Mouse (Mus musculus) hindbrain, embryonic 11.5 days (tissue): ENCODE results near the gene Cdip1. TPM values are rescaled to one million over a fixed set of nuclear protein-coding genes. Genes with fewer than 3 reads are reported as not detected.

ENCODE experiments used
- ATAC-seq: fragments of 200-750 bp; cut with Nextera tagmentation; 2 replicates; pipeline ENCODE4 v1.8.0; 2017; ENCODE audit warnings: mild to moderate bottlenecking, moderate TSS enrichment, moderate library complexity; ENCODE audit not compliant: low FRiP score
- DNase-seq: peaks from one replicate; pipeline ENCODE4 v3.0.0-alpha.2; 2015; ENCODE audit warnings: low spot score
- H3K27ac ChIP-seq: fragments of 300-500 bp; sonication (generic); 2 replicates; pipeline ENCODE4 v1.5.1; 2014; ENCODE audit warnings: mild to moderate bottlenecking, low read depth, low read length
- H3K27me3 ChIP-seq: fragments of 300-500 bp; sonication (generic); 2 replicates; pipeline ENCODE4 v1.6.1; 2014; ENCODE audit warnings: mild to moderate bottlenecking, low read length, moderate library complexity, mixed read lengths; ENCODE audit not compliant: control insufficient read depth, insufficient read depth
- H3K36me3 ChIP-seq: fragments of 300-500 bp; sonication (generic); 2 replicates; pipeline ENCODE4 v1.6.1; 2014; ENCODE audit warnings: mild to moderate bottlenecking, low read length, moderate library complexity, mixed read lengths; ENCODE audit not compliant: control insufficient read depth, insufficient read depth
- H3K4me1 ChIP-seq: fragments of 300-500 bp; sonication (generic); replicated peaks from 2 replicates; pipeline ENCODE4 v1.6.1; 2014; ENCODE audit warnings: low read length, mixed read lengths; ENCODE audit not compliant: control insufficient read depth, insufficient read depth
- H3K4me2 ChIP-seq: fragments of 300-500 bp; sonication (generic); replicated peaks from 2 replicates; pipeline ENCODE4 v1.6.1; 2014; ENCODE audit warnings: mild to moderate bottlenecking, low read depth, low read length
- H3K4me3 ChIP-seq: fragments of 300-500 bp; sonication (generic); 2 replicates; pipeline ENCODE4 v1.5.1; 2014; ENCODE audit warnings: low read depth, low read length
- H3K9ac ChIP-seq: fragments of 300-500 bp; sonication (generic); 2 replicates; pipeline ENCODE4 v1.6.1; 2014; ENCODE audit warnings: low read depth, low read length
- H3K9me3 ChIP-seq: fragments of 300-500 bp; sonication (generic); 2 replicates; pipeline ENCODE4 v1.6.1; 2016; ENCODE audit warnings: low read length; ENCODE audit not compliant: control insufficient read depth
- WGBS: fragments of 180-500 bp; shearing (Covaris S2); extraction: QIAGEN DNeasy Blood & Tissue Kit; methylation state at CpG from one replicate; pipeline ENCODE4 v1.1.7; 2014; 5-methylcytosine and 5-hydroxymethylcytosine counted together
- polyA plus RNA-seq: library from polyadenylated mRNA; unstranded; fragments of >200 nt; fragmentation: Nextera tagmentation; extraction: Ambion mirVana; gene quantifications from 2 replicates; pipeline ENCODE4 v1.2.1, GENCODE M21; 2014

Cdip1 gene
- polyA plus RNA-seq, result 76.1 and 80.5 TPM in 2 replicates

- under 1% methylated on average over 51 of the region's 51 CpGs for WGBS
- peak within 1 kb of the TSS; percentile 58 for H3K4me2 ChIP-seq
- peak; percentile 99 for ATAC-seq
- peak within 1 kb of the TSS; percentile 95 for H3K27ac ChIP-seq
- no peaks in the 10 kb centered on the region for H3K9me3 ChIP-seq
- H3K36me3 ChIP-seq, result no peaks in the 10 kb centered on the region
- no peaks in the 10 kb centered on the region for H3K4me1 ChIP-seq
- peak; percentile 96 for DNase-seq
- peak within 1 kb of the TSS; percentile 81 for H3K9ac ChIP-seq
- no peaks in the 10 kb centered on the region for H3K27me3 ChIP-seq
- peak within 1 kb of the TSS; percentile 66 for H3K4me3 ChIP-seq
Observed at GRCm38 (mm10) chr16:4789810-4790559, at the start of gene Cdip1. Cdip1 (minus strand) TSS chr16:4790292.

- ATAC-seq (no peak), DNase-seq (no peak)
- no peaks in the 10 kb centered on the region for H3K9me3 ChIP-seq
- H3K4me1 ChIP-seq, result no peaks in the 10 kb centered on the region; the same call in 1 of the 2 replicates
- H3K27me3 ChIP-seq, result no peaks in the 10 kb centered on the region
- 80% methylated on average over 3 of the region's 3 CpGs for WGBS
- H3K36me3 ChIP-seq, result no peaks in the 10 kb centered on the region
- no peak overlapping the region for H3K4me2 ChIP-seq
- no peak overlapping the region for H3K4me3 ChIP-seq
- H3K27ac ChIP-seq, result no peak overlapping the region
- H3K9ac ChIP-seq, result no peak overlapping the region
Observed at GRCm38 (mm10) chr16:4839552-4839951, 49.5 kb upstream of the Cdip1 start.

- Histone ChIP-seq H3K27ac (no peak overlapping the region), H3K27me3 (no peaks in the 10 kb centered on the region)
- DNase-seq, result no peak
Observed at GRCm38 (mm10) chr16:4837631-4838030, 47.5 kb upstream of the Cdip1 start.

GRCm38 (mm10) chr16:4835191-4835590, 45.1 kb upstream of the Cdip1 start, which contains the start of gene 4930562C15Rik:
4930562C15Rik (plus strand) TSS chr16:4835416.
- 83% methylated on average over 3 of the region's 3 CpGs for WGBS
- no peaks in the 10 kb centered on the region for H3K36me3 ChIP-seq

More at GRCm38 (mm10) chr16:4837631-4838030, 47.5 kb upstream of the Cdip1 start:
- Histone ChIP-seq H3K9ac (no peak overlapping the region), H3K4me2 (no peak overlapping the region), H3K4me1 (no peaks in the 10 kb centered on the region; the same call in 1 of the 2 replicates), H3K36me3 (no peaks in the 10 kb centered on the region), H3K4me3 (no peak overlapping the region), H3K9me3 (no peaks in the 10 kb centered on the region)
- WGBS, result 83% methylated on average over 3 of the region's 3 CpGs
- no peak for ATAC-seq

GRCm38 (mm10) chr16:4833858-4834257, 43.8 kb upstream of the Cdip1 start:
- H3K9ac ChIP-seq, result no peak overlapping the region
- no peaks in the 10 kb centered on the region for H3K27me3 ChIP-seq
- H3K27ac ChIP-seq, result no peak overlapping the region
- H3K9me3 ChIP-seq, result no peaks in the 10 kb centered on the region
- DNase-seq, result no peak
- H3K4me2 ChIP-seq, result no peak overlapping the region
- H3K4me1 ChIP-seq, result no peaks in the 10 kb centered on the region
- H3K4me3 ChIP-seq, result no peak overlapping the region
- no peaks in the 10 kb centered on the region for H3K36me3 ChIP-seq
- 75% methylated on average over 2 of the region's 2 CpGs for WGBS
- ATAC-seq, result no peak

More at GRCm38 (mm10) chr16:4835191-4835590, 45.1 kb upstream of the Cdip1 start, which contains the start of gene 4930562C15Rik:
- Histone ChIP-seq H3K4me3 (no peak within 1 kb of the TSS), H3K9ac (no peak within 1 kb of the TSS), H3K4me1 (no peaks in the 10 kb centered on the region), H3K27ac (no peak within 1 kb of the TSS), H3K4me2 (no peak within 1 kb of the TSS), H3K27me3 (no peaks in the 10 kb centered on the region), H3K9me3 (no peaks in the 10 kb centered on the region)
- ATAC-seq (no peak), DNase-seq (no peak)

GRCm38 (mm10) chr16:4831650-4832419, 41.7 kb upstream of the Cdip1 start:
- no peak for ATAC-seq
- no peak overlapping the region for H3K4me2 ChIP-seq
- 75% methylated on average over 15 of the region's 15 CpGs for WGBS

GRCm38 (mm10) chr16:4829271-4829900, 39.3 kb upstream of the Cdip1 start:
- Histone ChIP-seq H3K4me1 (no peaks in the 10 kb centered on the region), H3K27me3 (no peaks in the 10 kb centered on the region), H3K9ac (no peak overlapping the region), H3K9me3 (no peaks in the 10 kb centered on the region), H3K36me3 (no peaks in the 10 kb centered on the region), H3K27ac (no peak overlapping the region), H3K4me2 (no peak overlapping the region), H3K4me3 (no peak overlapping the region)
- DNase-seq, result no peak
- ATAC-seq, result no peak
- WGBS, result 89% methylated on average over 6 of the region's 6 CpGs

More at GRCm38 (mm10) chr16:4831650-4832419, 41.7 kb upstream of the Cdip1 start:
- Histone ChIP-seq H3K9ac (no peak overlapping the region), H3K9me3 (no peaks in the 10 kb centered on the region), H3K4me3 (no peak overlapping the region), H3K4me1 (no peaks in the 10 kb centered on the region), H3K36me3 (no peaks in the 10 kb centered on the region), H3K27ac (no peak overlapping the region), H3K27me3 (no peaks in the 10 kb centered on the region)
- DNase-seq, result no peak

GRCm38 (mm10) chr16:4827639-4828038, 37.5 kb upstream of the Cdip1 start:
- DNase-seq (no peak), ATAC-seq (no peak)
- WGBS, result 93% methylated on average over 5 of the region's 5 CpGs
- no peak overlapping the region for H3K27ac ChIP-seq
- no peaks in the 10 kb centered on the region for H3K36me3 ChIP-seq
- no peaks in the 10 kb centered on the region for H3K9me3 ChIP-seq
- H3K4me1 ChIP-seq, result no peaks in the 10 kb centered on the region
- no peak overlapping the region for H3K4me3 ChIP-seq
- no peak overlapping the region for H3K9ac ChIP-seq
- no peaks in the 10 kb centered on the region for H3K27me3 ChIP-seq
- H3K4me2 ChIP-seq, result no peak overlapping the region
